Mouse (Mus musculus) ovary, postnatal 36 days (tissue): Measurements from ENCODE around the gene Birc6.

Source experiments
- DNase-seq: peaks from one replicate; pipeline ENCODE4 v3.0.0; 2022; ENCODE audit warnings: low spot score, mixed read lengths

The Birc6 gene

GRCm38 (mm10) chr17:74527729-74528607, at the start of gene Birc6:
Birc6 (plus strand) TSS chr17:74528295.
- peak; percentile 100 for DNase-seq

GRCm38 (mm10) chr17:74480361-74481069, 47.6 kb upstream of the Birc6 start:
- no peak for DNase-seq

GRCm38 (mm10) chr17:74489024-74489900, 38.8 kb upstream of the Birc6 start, which contains the start of gene Yipf4:
Yipf4 (plus strand) TSS chr17:74489493.
- DNase-seq, result peak; percentile 94

- no peak for DNase-seq
Observed at GRCm38 (mm10) chr17:74489901-74490220, 38.2 kb upstream of the Birc6 start.

GRCm38 (mm10) chr17:74491565-74491964, 36.5 kb upstream of the Birc6 start:
- no peak for DNase-seq

- no peak for DNase-seq
Observed at GRCm38 (mm10) chr17:74500204-74500603, 27.9 kb upstream of the Birc6 start.

- DNase-seq, result no peak
Observed at GRCm38 (mm10) chr17:74501085-74501484, 27.0 kb upstream of the Birc6 start.

GRCm38 (mm10) chr17:74507934-74508333, 20.2 kb upstream of the Birc6 start:
- DNase-seq, result no peak

- no peak for DNase-seq
Observed at GRCm38 (mm10) chr17:74508600-74508999, 19.5 kb upstream of the Birc6 start.

- no peak for DNase-seq
Observed at GRCm38 (mm10) chr17:74512308-74512707, 15.8 kb upstream of the Birc6 start.

- DNase-seq, result no peak
Observed at GRCm38 (mm10) chr17:74522797-74523723, 5.0 kb upstream of the Birc6 start.

GRCm38 (mm10) chr17:74526117-74526516, 2.0 kb upstream of the Birc6 start:
- no peak for DNase-seq

- DNase-seq, result no peak
Observed at GRCm38 (mm10) chr17:74526806-74527653, 1.1 kb upstream of the Birc6 start.

- DNase-seq, result no peak
Observed at GRCm38 (mm10) chr17:74528648-74529532, 795 bp downstream of the Birc6 start.

GRCm38 (mm10) chr17:74529533-74529824, 1.4 kb downstream of the Birc6 start:
- no peak for DNase-seq

- DNase-seq, result no peak
Observed at GRCm38 (mm10) chr17:74534971-74535370, 6.9 kb downstream of the Birc6 start.

- no peak for DNase-seq
Observed at GRCm38 (mm10) chr17:74537526-74537925, 9.4 kb downstream of the Birc6 start.

GRCm38 (mm10) chr17:74543615-74544014, 15.5 kb downstream of the Birc6 start:
- no peak for DNase-seq

- no peak for DNase-seq
Observed at GRCm38 (mm10) chr17:74554118-74554517, 26.0 kb downstream of the Birc6 start.
